Mouse (Mus musculus) kidney, postnatal 14 days (tissue): ENCODE results near the gene Sh3rf1.

Experiments used
- DNase-seq: peaks from one replicate; pipeline ENCODE4 v3.0.0; 2022; ENCODE audit warnings: mixed read lengths

The Sh3rf1 gene

DNA sequence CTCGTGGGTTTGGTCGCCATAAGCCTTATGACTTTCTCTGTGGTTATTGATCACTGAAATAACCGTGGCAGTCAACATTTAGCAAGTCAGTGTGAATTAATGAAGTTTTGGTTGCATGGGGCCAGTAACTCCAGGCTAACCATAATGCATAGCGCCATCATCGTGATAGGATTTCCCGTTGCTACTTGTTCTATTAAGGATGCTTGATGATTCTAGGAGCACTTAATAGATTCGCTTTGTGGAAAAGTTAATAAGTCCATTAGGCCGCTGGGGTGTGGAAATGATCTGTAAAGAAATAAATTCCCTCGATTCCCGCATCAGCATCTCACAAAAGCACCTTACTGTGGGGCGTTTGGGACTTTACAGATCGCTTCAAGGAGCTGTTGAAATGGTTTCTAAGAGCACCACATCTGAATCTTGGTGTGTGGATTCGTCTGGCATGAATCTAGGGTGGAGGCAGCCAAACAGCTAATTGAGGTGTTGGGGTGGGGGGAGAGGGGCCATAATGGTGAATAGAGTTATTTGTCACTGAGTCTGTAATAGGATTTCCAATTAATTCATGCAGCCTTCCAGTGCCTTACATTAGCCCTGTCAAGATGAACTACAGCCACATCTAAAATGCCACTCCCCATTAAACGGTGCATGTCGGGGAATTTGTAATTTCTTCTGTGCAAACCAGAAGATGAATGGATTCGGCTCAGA lies 101.5 kb downstream of the Sh3rf1 start:
- DNase-seq, result no peak

- peak; percentile 37 for DNase-seq
Measured at GRCm38 (mm10) chr8:61326281-61326680, 102.6 kb downstream of the Sh3rf1 start.

DNA sequence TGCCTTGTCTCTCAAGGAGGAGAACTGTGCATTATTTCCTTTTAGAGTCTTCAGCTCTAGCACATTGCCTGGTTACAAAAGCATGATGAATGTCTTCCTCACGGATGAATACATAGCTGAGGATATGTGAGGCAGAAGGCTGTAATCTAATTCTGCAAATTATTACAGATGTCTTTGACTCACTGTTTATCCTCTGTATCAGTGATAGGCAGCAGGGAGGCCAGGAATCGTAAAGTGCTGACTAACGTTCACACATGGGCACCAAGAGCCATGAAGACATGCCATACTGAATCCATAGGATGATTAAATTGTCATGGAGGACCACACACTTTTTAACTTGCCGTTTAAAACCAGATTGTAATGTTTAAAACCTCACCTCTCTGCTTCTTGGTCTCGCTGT lies 103.7 kb downstream of the Sh3rf1 start:
- no peak for DNase-seq

GRCm38 (mm10) chr8:61339629-61340028 lies 116.0 kb downstream of the Sh3rf1 start:
- DNase-seq, result no peak

- no peak for DNase-seq
Measured at GRCm38 (mm10) chr8:61340283-61340984, 116.8 kb downstream of the Sh3rf1 start.

- no peak for DNase-seq
Measured at GRCm38 (mm10) chr8:61341587-61342441, 118.1 kb downstream of the Sh3rf1 start.

GRCm38 (mm10) chr8:61342473-61343026 lies 118.9 kb downstream of the Sh3rf1 start:
- DNase-seq, result no peak

DNA sequence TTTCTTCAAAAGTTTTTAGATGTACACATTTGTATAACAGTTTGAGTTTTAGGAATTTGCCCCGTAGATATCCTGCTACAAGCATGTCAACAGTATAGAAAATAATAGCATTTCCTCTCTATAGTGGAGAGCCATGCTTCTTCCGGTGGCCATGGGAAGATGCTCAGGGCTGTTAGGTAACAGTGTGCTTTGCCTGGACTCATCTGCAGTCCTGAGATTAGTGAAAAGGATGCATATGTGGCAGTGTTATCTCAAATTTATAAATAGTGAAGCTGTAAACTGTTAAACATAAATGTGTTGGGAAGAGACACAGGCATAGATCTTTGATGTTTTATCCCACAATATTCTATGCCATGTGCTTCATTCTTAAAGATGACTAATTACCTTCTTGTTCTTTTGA lies 120.8 kb downstream of the Sh3rf1 start:
- DNase-seq, result no peak

DNA sequence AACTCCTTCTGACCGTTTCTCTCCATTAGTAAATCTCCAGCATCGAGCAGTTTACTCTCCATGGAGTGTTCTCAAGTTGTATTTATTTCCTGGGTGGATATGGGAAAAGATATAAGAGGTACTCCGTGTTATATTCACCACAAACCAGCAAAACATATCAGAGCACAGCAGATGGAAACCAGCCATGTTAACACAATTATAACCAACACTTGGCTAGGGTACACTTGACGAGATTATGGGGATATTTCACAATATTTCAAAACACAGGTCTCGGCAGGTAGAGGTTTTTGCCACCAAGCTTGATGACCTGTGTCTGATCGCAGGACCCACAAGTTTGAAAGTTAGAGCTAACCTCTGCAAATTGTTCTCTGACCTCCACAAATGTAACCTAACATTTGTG lies 123.3 kb downstream of the Sh3rf1 start:
- DNase-seq, result no peak

- no peak for DNase-seq
Measured at GRCm38 (mm10) chr8:61347526-61347925, 123.9 kb downstream of the Sh3rf1 start.

DNA sequence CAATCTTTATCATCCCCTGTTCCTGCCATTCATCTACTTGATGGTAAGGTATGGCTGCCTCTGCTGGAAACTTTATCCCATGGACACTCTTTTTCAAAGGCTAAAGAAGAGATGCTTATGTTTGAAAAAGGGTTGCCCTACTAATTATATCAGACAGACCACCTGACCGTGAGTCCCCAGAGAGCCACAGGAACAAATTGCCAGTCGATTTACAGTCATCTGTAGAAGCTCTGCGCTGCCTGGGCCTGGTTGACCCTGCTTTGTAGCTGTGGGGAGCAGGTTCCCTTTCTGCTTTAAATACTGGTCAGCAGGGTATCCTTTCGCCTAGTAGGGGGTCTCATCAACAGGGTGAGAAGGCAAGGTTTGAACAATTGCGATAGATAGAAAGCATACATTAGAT lies 124.4 kb downstream of the Sh3rf1 start:
- no peak for DNase-seq

DNA sequence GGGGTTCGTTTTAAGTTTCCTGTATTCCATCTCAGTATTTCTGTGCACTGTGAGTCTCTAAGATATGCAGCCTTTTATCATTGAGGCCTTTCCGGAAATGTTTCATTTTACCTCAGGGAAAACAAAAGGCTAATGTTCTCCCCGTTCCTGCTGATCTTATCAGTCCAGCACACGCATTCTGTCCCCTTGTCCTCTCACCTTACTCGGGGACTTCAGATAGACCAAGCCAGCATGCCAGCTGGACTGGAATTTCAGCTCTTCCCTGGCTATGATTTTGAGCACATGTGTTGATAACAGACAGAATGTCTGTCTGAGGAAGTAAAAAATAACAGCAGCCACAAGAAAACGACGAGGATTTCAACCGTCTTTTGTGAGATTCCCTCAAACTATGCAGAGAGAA lies 124.8 kb downstream of the Sh3rf1 start:
- DNase-seq, result no peak

DNA sequence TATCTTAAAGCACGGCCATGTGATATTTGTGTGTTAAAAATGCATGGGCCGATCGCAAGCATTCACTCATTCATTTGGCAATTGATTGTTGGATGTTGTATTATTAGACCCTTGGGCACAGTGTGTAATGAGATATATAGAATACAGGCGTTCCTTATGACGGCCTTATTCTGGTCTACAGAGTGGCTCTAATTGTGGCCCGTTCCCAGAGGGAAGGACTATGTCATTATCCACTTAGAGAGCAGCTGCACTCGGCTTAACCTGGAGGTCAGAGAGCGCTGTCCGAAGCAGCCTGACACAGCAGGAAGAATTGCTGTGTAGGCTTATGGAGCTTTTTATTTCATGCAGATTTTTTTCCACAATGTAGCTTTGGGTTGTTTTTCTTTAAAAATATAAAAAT lies 126.8 kb downstream of the Sh3rf1 start:
- no peak for DNase-seq

GRCm38 (mm10) chr8:61351638-61352037 lies 128.0 kb downstream of the Sh3rf1 start:
- DNase-seq, result no peak

DNA sequence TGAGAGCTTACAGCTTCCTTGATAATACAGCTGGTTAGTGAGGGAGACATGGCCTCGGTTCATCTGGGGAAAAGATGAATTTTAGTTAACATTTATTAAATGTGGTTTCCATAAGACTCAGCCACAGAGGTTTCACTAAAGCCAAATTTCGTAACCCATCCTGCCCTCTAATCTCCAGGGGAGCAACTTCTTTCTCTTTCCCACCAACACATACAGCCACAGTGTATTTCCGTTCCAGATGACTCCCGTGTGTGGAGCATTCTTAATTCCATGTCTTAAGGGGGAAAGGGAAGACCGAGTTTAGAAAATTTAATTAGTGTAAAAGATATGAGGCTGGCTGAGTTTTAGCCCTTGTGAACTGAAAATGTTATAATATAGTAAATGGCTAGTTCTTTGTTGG lies 131.8 kb downstream of the Sh3rf1 start:
- DNase-seq, result no peak

- DNase-seq, result no peak
Measured at GRCm38 (mm10) chr8:61359004-61359403, 135.3 kb downstream of the Sh3rf1 start.

DNA sequence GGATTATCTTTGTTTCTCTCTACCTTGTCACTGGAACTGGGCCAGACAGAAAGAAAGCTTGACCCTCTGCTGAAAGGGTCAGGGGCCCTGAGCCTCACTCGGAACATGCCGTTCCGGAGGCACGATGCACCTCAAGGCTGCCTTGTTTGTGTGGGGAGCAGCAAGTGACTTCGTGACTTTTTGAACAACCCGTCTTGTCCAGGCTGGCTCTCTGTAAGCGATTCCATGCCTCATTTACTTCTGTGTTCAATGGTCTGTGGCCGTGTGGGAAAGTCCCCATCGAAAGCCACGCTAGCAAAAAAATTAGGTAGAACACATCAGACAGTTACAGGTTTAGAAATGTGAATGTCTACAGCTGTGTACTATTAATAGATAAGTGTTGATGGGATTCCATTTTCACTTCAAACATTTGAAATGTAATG lies 136.2 kb downstream of the Sh3rf1 start:
- peak; percentile 87 for DNase-seq

GRCm38 (mm10) chr8:61360362-61360761 lies 136.7 kb downstream of the Sh3rf1 start:
- DNase-seq, result peak; percentile 56

GRCm38 (mm10) chr8:61361476-61361875 lies 137.8 kb downstream of the Sh3rf1 start:
- DNase-seq, result no peak

DNA sequence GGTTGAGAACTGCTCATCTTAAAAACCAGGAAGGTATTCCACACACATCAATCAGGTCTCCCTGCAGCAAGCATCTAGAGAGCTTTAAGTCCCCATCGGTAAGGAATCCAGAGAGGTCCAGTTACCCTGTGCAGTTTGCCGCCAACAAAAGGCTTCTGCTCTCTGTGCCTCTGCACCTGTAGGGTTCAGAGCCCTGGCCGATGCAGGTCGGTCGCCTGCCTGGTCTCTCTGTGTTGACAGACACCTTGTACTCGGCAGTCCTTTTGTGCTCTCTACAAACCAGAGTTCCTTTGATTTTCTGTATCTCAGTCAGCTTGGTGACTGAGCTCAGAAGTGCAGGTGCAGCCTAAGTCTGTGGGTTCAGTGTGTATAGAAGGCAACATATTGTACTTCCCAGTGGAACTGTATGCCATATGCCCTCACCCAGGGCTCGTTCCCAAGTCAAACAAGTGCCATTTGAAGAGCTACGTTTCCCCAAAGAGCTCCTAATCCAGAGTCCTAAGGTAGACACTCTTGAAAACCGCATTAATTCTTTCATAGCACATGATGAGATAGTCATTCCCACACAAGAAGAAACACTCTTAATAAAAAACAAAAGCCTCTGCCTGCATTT lies 138.7 kb downstream of the Sh3rf1 start:
- DNase-seq, result no peak

GRCm38 (mm10) chr8:61373303-61373702 lies 149.6 kb downstream of the Sh3rf1 start:
- no peak for DNase-seq

DNA sequence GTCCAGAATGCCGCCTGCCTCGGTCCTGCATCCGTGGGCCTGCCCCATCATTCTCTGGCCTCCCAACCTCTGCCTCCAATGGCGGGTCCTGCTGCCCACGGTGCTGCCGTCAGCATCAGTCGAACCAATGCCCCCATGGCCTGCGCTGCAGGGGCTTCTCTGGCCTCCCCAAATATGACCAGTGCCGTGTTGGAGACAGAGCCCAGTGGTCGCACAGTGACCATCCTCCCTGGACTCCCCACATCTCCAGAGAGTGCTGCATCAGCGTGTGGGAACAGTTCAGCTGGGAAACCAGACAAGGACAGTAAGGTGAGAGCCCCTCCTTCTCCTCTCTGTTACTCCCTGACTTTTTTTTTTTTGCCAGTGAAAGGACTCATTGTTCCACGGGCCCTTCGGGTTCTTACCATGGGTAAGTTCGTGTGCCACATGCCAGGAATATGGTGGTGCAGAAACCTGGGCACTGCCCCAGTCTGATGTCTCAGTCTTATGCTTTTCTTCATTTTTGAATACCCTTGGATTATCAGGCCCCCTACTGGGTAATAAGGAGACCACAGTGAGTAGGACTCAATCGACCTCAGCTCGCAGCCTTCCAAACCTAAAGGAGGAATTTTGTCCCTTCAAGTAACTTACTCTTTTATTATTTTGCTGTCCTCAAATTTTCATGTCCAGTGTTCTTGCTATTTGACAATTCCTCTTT lies 150.5 kb downstream of the Sh3rf1 start:
- no peak for DNase-seq
